Mouse (Mus musculus) embryonic fibroblast, embryonic 13.5 days (primary cell): ENCODE data around the gene Tmbim7.

Experiments used
- CTCF ChIP-seq: IDR thresholded peaks from 2 replicates; pipeline ENCODE4 v1.5.1; 2011; ENCODE audit warnings: mild to moderate bottlenecking, control low read depth, low read length, moderate library complexity, borderline replicate concordance; ENCODE audit not compliant: insufficient read depth
- POLR2A ChIP-seq: IDR thresholded peaks from 2 replicates; pipeline ENCODE4 v1.6.1; 2011; ENCODE audit warnings: low read depth, mild to moderate bottlenecking, control low read depth, low read length, moderate library complexity

GRCm38 (mm10) chr5:3648849-3649210 lies 2.2 kb upstream of the Tmbim7 start:
- TF ChIP-seq CTCF (no peak), POLR2A (no peak)
